Mouse (Mus musculus): ENCODE data around the gene Ttll5.

The Ttll5 gene

DNA sequence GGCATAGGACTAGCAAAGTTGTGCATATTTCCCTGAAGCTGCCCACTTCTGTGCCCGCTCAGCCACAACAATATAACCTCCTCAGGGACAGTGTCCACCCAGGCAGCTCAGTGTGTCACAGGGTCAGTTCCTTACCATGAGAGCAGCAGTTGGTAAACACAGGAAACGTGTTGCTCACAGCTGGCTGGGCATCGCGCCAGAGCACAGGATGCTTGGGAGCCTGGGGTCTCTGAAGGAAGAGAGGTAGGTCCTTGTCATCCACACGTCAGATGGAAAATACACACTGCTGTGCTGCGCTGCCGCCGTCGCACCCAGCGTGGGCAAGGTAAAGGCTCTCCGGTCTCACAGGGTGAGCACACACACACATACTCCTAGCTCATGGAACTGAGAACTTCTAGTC lies 139.2 kb downstream of the Ttll5 start:
- no peak for DNase-seq (ENCODE audit: extremely low read depth, low read depth, low spot score)

DNA sequence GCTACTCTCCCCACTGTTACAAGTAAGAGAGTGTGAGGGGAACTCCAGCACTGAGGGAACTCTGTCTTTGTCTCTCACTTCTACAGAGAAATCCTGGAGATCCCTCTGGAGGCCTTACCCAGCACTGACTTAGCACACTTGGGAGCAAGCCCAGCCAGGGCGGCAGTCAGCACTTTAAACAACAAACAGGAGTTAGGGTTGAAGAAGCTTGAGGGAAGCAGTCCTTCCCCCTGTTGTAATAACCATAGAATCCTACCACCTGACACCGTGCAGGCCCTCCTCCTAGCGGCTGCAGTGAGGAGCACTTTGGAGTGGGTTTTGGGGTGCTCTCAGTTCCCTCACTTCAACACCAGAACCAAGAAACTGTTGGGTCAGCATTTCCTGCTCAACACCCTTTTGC lies 140.0 kb downstream of the Ttll5 start:
- DNase-seq (ENCODE audit: extremely low read depth, low read depth, low spot score): no peak

DNA sequence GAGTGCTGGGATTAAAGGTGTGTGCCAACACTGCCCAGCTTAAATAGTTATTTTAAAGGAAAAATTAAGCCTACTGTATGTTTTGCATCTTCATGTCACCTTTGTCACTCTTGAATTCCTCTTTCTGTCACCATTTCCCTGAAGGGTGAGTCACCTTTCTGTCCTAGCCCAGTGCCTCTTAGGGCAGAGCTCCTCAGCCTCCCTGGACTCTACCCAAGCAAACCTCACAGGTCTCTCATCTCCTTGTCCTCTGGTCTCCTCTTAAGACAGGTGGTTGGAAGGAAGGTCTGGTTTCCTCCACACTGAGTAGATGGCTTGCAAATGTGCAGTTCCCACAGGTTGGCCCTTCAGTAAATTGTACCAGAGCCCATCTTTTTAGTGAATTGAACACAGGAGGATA lies 143.4 kb downstream of the Ttll5 start:
- no peak for DNase-seq (ENCODE audit: extremely low read depth, low read depth, low spot score)

DNA sequence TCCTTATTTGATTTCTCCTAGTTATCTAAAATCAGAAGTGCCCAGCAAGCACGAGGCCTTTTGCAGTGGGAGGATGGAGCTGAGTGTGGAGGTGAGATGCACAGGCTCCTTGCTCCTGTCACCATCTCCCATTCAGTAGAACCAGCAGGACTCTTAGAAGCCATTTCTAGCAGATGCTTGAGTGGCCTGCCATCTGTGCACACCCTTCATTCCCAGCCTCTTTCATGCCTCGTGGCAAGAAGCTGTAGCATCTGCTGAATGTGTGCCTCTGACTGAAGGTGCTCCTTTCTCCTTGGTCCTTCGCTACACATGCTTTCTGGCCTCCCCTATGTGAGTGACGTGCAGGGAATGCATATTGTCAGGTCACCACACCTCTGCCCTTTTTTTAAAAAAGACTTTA lies 143.9 kb downstream of the Ttll5 start:
- DNase-seq (ENCODE audit: extremely low read depth, low read depth, low spot score): no peak

DNA sequence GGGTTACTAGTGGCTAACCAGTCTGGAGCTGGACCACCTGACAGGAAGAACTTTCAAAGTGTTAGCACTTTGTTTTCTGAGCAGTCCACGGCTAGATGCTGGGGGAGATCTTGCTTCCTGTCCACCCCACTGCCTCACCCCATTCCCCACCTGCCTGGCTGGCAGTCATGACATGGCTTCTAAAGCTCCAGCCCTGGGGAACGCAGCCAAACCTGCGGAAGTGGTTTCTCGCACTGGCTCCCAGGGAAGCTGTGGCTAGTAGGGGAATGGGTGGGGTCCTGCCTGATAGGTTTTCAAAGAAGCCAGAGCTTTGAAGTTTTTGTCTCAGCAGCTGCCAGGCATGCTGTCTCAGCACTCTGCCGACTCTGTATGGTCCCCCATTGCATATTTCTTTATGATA lies 145.1 kb downstream of the Ttll5 start:
- DNase-seq (ENCODE audit: extremely low read depth, low read depth, low spot score): no peak

DNA sequence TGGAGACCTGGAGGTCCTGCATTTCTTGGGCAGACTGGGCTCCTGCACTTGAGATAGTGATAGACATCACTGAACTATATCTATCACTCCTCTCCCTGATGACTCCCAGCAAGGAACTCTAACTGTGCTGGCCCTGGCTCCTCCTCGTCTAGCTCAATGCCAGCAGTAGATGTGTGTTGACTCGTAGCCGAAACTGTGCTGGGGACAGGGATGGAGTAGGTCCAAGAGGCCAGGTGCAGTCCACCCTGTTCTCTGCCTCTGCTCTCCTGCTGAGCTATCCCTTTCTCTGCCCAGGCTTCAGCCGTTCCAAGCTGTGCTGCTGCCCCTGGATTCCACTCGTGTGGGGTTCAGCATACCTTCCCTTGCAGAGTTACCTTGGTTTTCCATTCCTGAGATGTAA lies 145.7 kb downstream of the Ttll5 start:
- no peak for DNase-seq (ENCODE audit: extremely low read depth, low read depth, low spot score)

DNA sequence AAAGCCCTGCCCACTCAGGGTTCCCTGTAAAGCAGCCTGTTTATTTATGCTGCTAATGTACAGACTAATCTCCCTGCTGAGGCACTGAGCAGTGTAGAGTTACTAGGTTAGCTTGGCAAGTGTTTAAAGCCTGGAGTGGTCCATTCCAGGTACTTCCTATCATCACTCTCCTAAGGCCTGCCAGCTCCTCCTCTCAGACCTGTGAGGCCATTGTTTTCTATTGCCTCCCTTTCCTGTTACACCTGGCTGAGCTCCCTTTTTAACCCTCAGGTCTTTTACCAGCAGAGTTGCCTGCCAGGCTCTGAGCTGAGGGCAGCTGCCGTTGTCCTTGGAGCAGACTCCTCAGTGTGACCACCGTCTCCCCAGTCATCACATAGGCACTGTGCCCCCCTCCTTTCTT lies 146.3 kb downstream of the Ttll5 start:
- DNase-seq (ENCODE audit: extremely low read depth, low read depth, low spot score): no peak

DNA sequence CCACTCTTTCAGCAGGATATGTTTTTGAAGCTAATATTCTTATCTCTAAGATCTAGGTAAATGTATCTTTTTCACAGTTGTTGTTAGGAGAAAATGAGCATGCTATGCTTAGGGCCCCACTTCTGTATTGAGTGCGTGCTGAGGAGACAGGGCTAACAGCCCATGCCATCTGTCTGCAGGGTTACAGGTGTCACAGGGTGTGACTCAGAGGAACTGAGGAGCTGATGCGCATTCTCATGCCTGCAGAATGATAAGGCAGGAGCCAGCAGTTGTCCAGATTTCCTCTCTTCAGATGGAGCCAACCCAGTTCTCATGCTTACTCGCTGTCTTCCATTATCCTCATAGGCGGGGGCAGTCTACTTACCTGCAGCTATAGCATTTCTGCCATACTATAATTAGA lies 147.2 kb downstream of the Ttll5 start:
- no peak for DNase-seq (ENCODE audit: extremely low read depth, low read depth, low spot score)

DNA sequence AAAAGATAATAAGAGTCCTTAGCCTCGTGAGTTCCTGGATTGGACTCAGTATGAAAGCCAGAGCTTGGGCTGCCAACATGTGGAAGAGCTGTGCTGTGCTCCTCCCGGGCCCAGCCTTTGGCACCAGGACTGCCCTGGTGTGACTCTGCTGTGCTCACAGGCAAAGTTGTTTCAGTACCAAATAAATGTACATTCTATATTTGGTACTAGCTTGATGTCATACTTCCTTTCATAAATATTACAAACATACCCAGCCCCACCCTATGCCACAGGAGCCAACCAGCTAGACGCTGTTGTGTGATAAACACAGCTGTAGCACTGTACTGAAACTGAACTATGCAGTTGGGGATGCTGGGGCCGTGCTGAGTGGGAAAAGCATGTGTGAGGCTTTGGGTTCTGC lies 149.1 kb downstream of the Ttll5 start:
- DNase-seq (ENCODE audit: extremely low read depth, low read depth, low spot score): no peak

DNA sequence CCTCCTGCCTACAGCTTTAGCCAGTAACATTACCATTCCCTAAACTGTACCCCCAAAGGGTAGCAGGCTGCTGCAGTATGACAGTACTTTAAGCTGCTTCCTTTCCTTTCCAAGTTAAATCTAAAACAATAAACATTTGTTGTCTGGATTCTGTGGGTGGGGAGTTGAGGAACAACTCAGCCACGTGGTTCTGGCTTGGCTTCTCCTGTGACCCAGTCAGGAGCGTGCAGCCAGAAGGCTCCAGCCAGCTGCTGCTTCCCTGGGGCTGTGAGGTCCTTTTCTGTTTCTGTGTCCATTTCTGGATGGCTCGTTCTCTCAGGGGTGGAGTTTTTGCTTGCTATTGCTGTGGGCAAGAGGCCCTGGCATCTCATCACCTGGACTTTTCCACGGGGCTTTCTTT lies 149.6 kb downstream of the Ttll5 start:
- DNase-seq (ENCODE audit: extremely low read depth, low read depth, low spot score): no peak

DNA sequence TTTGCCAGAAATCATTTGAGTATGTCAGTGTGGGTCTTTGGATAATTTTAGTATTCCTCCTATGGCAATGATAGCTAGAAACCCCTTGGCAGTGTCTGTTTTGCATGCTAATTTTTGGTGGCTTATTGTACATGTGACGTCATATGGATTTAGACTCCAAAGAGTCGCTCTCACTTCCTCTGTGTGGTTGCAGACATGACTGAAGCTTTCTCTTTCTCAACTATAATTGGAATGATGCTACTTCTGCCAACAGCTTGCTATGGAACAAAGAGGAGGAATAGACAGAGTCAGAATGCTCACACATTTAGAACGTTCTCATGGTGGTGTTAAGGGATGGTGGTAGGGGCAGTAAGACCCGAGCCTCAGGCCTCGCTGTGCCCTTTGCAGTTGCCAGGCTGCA lies 155.5 kb downstream of the Ttll5 start:
- DNase-seq (ENCODE audit: extremely low read depth, low read depth, low spot score): no peak

DNA sequence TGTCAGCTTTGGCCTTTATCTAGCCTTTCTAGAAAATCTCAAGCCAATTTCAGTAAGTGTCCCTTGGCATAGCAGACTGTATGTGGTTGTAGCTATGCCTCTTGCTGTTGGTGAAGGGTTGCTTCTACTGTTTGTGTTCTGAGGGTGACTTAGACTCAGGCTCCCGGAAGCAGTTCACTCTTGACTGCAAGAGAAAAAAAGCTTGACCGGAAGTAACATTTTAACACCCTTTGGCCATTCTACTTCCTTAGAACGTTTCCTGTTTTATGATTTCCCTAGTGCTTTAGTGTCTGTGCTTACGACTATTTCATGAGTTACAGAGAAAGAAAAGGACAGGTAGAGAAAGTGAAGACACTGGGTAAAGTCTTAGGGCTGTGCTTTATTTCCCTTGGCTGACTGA lies 161.1 kb downstream of the Ttll5 start:
- DNase-seq (ENCODE audit: extremely low read depth, low read depth, low spot score): no peak

DNA sequence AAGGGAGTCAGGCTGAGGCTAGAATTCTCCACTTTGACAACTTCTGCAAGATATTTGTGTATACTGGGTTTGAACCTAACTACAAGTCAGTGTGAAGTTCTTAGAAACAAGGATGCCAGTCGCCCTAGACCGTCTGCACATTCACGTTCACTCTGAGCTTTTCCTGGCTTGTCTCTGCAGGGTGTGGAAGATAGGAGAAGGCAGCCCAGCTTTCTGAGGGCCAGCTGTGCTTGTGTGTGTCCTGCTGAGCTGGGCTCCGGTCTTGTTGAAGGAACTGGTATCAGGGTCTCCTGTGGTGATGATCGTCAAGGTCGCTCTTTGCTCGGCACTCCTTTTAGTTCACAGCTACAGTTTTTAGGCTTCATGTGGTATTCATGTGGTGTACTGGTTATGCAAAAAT lies 161.6 kb downstream of the Ttll5 start:
- DNase-seq (ENCODE audit: extremely low read depth, low read depth, low spot score): no peak

DNA sequence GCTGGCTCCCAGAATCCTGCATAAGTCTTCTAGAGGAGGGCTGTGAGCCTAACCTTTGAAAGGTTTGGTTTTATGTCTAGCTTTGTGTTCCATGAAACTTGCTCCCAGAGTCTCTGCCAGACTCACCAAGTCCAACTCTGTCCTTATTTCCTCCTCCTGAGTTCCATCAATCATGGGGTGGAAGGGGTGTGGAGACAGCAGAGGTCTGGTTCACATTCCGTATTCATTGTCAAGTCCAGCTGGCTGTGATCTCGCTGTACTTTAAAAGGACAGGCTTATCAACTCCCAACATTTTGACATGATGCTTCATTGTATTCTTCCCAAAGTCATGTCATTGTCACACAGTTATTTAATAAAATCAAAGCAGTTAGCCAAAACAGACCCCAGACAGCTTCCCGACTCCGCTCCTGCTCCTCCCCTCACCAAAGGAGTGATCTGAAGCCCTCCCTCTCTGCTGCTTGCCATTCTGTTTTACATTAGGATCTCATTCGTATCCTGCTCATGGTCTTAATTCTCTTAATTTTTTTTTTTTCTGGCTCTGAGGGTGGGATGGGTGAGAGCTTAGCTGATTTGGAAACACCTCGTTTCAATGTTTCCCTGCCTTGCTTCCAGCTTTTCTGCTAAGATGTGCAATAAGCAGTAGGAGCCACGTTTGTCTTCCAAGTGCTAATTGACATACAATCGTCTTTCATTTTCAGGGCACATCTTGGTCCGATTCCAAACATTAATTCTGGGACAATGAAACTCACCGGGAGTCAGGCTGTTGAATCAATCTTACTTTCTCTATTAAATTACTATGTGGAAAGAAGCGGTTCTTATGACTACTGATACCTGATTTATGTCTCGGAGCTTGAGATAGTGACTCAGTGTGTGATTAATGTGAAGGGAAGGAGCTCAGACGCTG lies 162.3 kb downstream of the Ttll5 start:
- DNase-seq (ENCODE audit: extremely low read depth, low read depth, low spot score): no peak

DNA sequence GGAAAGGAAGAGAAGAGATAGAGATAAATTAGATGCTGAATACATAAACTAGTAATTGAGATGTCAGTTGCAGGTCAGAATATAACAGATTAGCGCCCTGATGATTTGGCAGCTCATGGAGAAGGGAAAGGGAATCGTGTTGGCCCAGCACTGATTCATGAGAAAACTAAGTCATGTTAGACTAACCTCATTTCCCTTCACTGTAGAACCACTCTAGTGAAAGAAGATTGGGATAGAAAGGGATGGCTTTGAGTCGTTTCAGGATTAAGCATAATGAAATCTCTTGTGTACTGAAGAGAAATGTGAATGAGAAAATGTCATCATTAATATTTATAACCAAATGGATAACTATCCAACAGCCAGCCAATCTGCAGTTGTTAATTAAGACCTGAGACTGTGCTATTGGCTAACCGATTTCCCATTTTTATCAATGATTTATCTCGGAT lies 163.0 kb downstream of the Ttll5 start:
- no peak for DNase-seq (ENCODE audit: extremely low read depth, low read depth, low spot score)

DNA sequence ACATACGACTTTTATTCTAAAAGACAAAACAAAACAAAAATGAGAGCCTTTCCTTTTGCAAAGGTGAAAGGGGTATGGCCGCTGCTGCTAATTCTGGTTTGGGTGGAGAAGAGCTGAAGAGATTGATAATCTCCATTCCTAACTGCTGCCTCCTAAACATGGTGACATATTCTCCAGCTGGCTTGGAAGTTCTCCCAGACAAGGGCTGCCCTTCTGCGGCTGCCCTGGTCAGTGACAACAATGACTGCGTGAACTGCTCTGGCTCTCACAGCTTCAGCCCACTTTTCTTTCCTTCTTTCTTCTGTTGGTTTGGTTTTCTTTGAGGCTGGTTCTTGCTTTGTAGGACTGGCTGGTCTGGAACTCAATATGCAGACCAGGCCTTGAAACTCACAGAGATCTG lies 163.7 kb downstream of the Ttll5 start:
- no peak for DNase-seq (ENCODE audit: extremely low read depth, low read depth, low spot score)

DNA sequence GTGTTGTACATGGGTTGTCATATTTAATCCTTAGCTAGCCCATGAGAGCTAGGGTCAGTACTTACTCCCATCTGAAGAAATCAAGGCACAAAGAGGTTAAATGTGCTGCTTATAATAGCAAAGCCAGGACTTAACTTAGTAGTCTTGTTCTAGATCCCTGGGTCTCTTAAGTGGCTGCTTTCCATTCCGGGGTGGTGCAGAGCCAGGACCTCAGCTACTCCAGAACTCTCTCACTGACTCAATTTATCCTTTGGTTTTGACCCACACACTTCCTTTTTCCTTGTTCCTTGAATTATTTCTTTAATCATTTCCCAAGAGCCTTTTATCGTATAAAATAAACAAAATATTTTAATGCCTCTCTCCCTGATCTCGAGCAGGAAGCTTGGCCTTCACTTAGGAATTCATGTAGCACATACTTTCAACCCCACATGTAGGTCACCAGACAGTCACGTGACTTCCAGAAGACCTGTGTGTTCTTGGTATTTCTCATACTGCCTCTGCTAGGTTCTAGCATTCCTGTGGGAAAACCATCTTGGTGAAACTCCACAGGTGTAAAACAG lies 164.4 kb downstream of the Ttll5 start:
- DNase-seq (ENCODE audit: extremely low read depth, low read depth, low spot score): no peak

DNA sequence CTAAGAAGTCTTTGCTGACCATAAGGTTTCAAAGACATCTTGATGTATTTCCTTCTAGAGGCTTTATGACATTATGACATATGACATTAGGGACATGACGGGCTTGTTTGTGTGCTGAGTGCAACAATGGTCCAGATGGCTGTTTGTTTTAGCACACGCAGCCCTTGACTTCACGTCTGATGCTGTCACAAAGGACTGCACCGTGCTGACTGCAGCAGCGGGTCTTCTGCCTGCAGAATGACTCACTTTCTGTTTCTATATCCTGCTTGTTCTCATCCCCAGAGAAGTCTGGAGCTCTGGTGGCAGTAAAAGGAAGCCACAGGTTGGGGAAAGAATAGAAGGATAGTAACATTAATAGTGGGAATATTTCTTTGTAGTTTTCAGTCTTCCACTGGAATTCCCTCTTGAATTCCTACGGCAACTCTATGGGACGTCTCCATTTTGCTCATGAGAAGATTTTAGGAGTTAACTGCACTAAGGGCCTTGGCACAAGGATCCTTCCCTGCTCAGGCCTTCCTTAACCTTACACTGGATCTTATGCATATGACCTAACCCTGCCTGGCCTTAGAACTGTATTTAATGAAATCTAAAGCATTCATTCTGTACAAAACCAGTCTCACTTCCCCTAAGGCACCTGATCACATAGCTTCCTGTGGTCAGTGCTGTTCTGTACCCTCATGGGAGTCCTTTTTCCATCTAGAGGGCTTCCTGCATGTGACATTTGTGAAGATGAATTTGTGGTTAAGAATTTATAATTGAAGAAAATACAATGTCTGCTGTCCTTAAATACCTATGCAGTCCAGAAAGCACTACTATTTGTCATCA lies 167.8 kb downstream of the Ttll5 start:
- no peak for DNase-seq (ENCODE audit: extremely low read depth, low read depth, low spot score)

DNA sequence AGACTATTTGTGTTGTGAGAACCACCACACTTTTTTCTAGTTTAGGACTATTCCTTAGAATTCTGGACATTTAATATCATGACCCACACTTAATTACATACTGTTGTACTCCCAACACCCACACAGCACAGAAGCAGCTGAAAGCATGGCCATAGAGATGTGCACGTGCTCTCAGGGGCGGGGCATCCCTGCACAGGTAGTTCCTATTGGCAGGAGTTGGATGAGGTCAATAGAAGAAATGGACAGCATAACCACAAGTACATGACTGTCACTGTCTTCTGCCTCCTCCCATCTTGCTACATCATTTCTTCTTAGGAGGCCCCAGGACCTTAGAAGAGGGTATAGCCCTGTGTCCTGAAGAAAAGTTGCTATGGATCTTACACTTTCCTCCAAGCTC lies 168.4 kb downstream of the Ttll5 start:
- no peak for DNase-seq (ENCODE audit: extremely low read depth, low read depth, low spot score)

DNA sequence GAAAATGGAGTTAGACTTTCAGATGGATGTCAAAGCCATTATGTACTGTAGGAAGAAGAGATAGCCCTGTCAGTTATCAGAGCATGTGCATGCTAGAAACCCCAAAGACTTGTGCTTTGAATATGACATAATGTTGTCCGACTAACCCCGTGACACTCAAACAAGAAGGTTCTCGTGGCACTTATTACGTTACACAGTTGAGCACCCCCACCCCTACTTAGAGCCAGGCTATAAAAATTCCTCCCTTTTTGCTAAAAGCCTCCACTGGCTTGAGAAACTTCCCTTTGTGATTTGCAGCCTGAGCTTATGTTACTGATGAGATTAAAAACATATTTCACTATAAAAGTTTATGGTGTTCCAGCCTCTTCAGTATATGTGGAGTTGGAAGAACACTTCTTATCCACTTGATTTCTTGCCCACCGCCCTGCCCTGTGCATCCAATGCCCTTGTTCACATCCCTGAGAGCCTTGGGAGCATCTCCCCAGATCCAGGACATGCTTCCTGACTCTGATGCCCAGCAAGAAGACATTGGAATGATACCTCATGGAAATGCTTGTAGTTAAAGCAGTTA lies 169.4 kb downstream of the Ttll5 start:
- no peak for DNase-seq (ENCODE audit: extremely low read depth, low read depth, low spot score)

DNA sequence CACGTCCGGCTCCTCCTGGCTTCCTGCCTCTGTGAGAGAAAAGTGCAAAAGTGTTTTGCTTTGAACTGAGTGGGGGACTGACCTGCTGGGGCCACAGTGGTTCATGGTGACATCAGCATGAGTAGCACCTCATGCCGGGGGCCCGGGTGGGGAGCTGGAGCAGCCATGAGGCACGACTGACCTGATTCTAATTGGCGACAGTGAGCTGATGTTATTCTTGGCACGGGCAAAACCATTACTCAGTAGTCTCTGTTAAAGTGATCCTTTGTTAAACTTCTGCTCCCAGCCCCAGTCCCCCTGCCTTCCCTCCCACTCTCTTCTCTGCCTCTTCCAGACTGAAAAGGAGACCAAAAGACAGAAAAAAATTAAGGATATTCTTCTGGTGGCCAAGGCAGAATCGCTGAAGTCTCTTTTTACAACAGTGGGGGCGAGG lies 176.2 kb downstream of the Ttll5 start:
- DNase-seq (ENCODE audit: extremely low read depth, low read depth, low spot score): peak; percentile 14
